Mouse (Mus musculus) liver, embryonic 14.5 days (tissue): ENCODE results near the gene Stxbp3. TPM values are rescaled to one million over a fixed set of nuclear protein-coding genes. Genes with fewer than 3 reads are reported as not detected.

Experiments
- ATAC-seq: fragments of 200-750 bp; cut with Nextera tagmentation; 2 replicates; pipeline ENCODE4 v1.8.0; 2017; ENCODE audit warnings: moderate number of reproducible peaks, mild to moderate bottlenecking, moderate library complexity; ENCODE audit not compliant: insufficient read depth
- DNase-seq, 3 experiments: peaks; one replicate each; pipeline ENCODE4 v3.0.0-alpha.2; 2012 to 2013; ENCODE audit warnings: low read depth in 3 of 3, low spot score in 3 of 3
- H3K27ac ChIP-seq: fragments of 300-500 bp; sonication (generic); 2 replicates; pipeline ENCODE4 v1.5.1; 2014; ENCODE audit warnings: moderate library complexity, mild to moderate bottlenecking, control low read depth, inconsistent platforms
- H3K27me3 ChIP-seq: fragments of 300-500 bp; sonication (generic); 2 replicates; pipeline ENCODE4 v1.6.1; 2014; ENCODE audit warnings: mild to moderate bottlenecking, low read length, moderate library complexity; ENCODE audit not compliant: control insufficient read depth, insufficient read depth
- H3K36me3 ChIP-seq: fragments of 300-500 bp; sonication (generic); replicated peaks from 2 replicates; pipeline ENCODE4 v1.6.1; 2014; ENCODE audit warnings: low read depth; ENCODE audit not compliant: control insufficient read depth, insufficient read depth
- H3K4me1 ChIP-seq, 2 experiments: fragments of 200-500 bp in 1 of 2; fragments of 300-500 bp in 1 of 2; sonication (generic) in 1 of 2; replicated peaks; 2 replicates each; pipeline ENCODE4 v1.6.1; 2012 to 2014; ENCODE audit warnings: antibody characterized with exemption in 1 of 2, inconsistent platforms in 1 of 2, low read length in 1 of 2; ENCODE audit not compliant: control insufficient read depth in 2 of 2, insufficient read depth in 2 of 2
- H3K4me2 ChIP-seq: fragments of 300-500 bp; sonication (generic); 2 replicates; pipeline ENCODE4 v1.6.1; 2014; ENCODE audit warnings: low read depth, mild to moderate bottlenecking, control low read depth, moderate library complexity
- H3K4me3 ChIP-seq, 2 experiments: fragments of 200-500 bp in 1 of 2; fragments of 300-500 bp in 1 of 2; sonication (generic) in 1 of 2; 2 replicates each; pipeline ENCODE4 v1.5.1; 2012 to 2014; ENCODE audit warnings: low read depth in 2 of 2, low read length in 2 of 2, mild to moderate bottlenecking in 2 of 2, control low read depth in 1 of 2, inconsistent platforms in 1 of 2, moderate library complexity in 1 of 2; ENCODE audit not compliant: insufficient read depth in 1 of 2
- H3K9ac ChIP-seq: fragments of 300-500 bp; sonication (generic); replicated peaks from 2 replicates; pipeline ENCODE4 v1.6.1; 2014; ENCODE audit warnings: mild to moderate bottlenecking, control low read depth, moderate library complexity
- H3K9me3 ChIP-seq: fragments of 300-500 bp; sonication (generic); 2 replicates; pipeline ENCODE4 v1.6.1; 2016; ENCODE audit warnings: low read length, mixed read lengths; ENCODE audit not compliant: control insufficient read depth
- CTCF ChIP-seq: IDR thresholded peaks from 2 replicates; pipeline ENCODE4 v1.5.1; 2016; ENCODE audit warnings: antibody characterized with exemption, low read depth, control low read depth
- EP300 ChIP-seq: IDR thresholded peaks from 2 replicates; pipeline ENCODE4 v1.6.1; 2016; ENCODE audit warnings: antibody characterized with exemption, low read depth
- WGBS: fragments of 180-500 bp; shearing (Covaris S2); extraction: QIAGEN DNeasy Blood & Tissue Kit; methylation state at CpG from one replicate; pipeline ENCODE4 v1.1.7; 2014; ENCODE audit not compliant: insufficient replicate concordance; 5-methylcytosine and 5-hydroxymethylcytosine counted together
- polyA plus RNA-seq, 2 experiments: library from polyadenylated mRNA; depleted of rRNA in 1 of 2; stranded (reverse) in 1 of 2; unstranded in 1 of 2; fragments of >200 nt; fragmentation: Nextera tagmentation in 1 of 2; extraction: Ambion mirVana in 1 of 2; gene quantifications; 2 replicates each; pipeline versions ENCODE4 v1.2.1 to v1.2.3; 2012 to 2014

Stxbp3 gene
- polyA plus RNA-seq, 2 experiments = 11.6 to 16.5 TPM

- TF ChIP-seq EP300 (no peak), CTCF (no peak)
- no peak overlapping the region for H3K9ac ChIP-seq
- H3K27me3 ChIP-seq = no peaks in the 10 kb centered on the region
- H3K4me2 ChIP-seq = no peak overlapping the region
- no peak for ATAC-seq
- DNase-seq = no peak
- H3K27ac ChIP-seq = no peak overlapping the region
- H3K4me3 ChIP-seq = no peak overlapping the region
- WGBS = 69% methylated on average over 7 of the region's 7 CpGs
- H3K4me1 ChIP-seq = 0 out of 4 replicates have a peak, but pooled peaks cover 0 to 7% of the 10 kb centered on the region in 2 experiments
- no peaks in the 10 kb centered on the region for H3K36me3 ChIP-seq
- H3K9me3 ChIP-seq = no peaks in the 10 kb centered on the region
Measured at GRCm38 (mm10) chr3:108766943-108767342, 73.4 kb downstream of the Stxbp3 start.

GRCm38 (mm10) chr3:108765476-108765875 is 74.8 kb downstream of the Stxbp3 start:
- no peak overlapping the region for H3K9ac ChIP-seq
- H3K36me3 ChIP-seq = no peaks in the 10 kb centered on the region
- H3K27ac ChIP-seq = no peak overlapping the region
- 67% methylated on average over 7 of the region's 7 CpGs for WGBS
- DNase-seq (no peak), ATAC-seq (no peak)
- 0 out of 4 replicates have a peak, but pooled peaks cover 0 to 5% of the 10 kb centered on the region in 2 experiments for H3K4me1 ChIP-seq
- H3K4me3 ChIP-seq = no peak overlapping the region
- no peaks in the 10 kb centered on the region for H3K9me3 ChIP-seq
- no peak overlapping the region for H3K4me2 ChIP-seq
- H3K27me3 ChIP-seq = no peaks in the 10 kb centered on the region
- no peak for TF ChIP-seq EP300
- TF ChIP-seq CTCF = no peak

GRCm38 (mm10) chr3:108764976-108765375 is 75.3 kb downstream of the Stxbp3 start:
- Histone ChIP-seq H3K27me3 (no peaks in the 10 kb centered on the region), H3K4me2 (no peak overlapping the region), H3K4me1 (0 out of 4 replicates have a peak, but pooled peaks cover 0 to 5% of the 10 kb centered on the region in 2 experiments), H3K36me3 (no peaks in the 10 kb centered on the region), H3K27ac (no peak overlapping the region), H3K4me3 (no peak overlapping the region), H3K9ac (no peak overlapping the region), H3K9me3 (no peaks in the 10 kb centered on the region)
- TF ChIP-seq EP300 (no peak), CTCF (no peak)
- DNase-seq (no peak), ATAC-seq (no peak)
- 55% methylated on average over 7 of the region's 7 CpGs for WGBS

GRCm38 (mm10) chr3:108763691-108764090 is 76.6 kb downstream of the Stxbp3 start:
- H3K27me3 ChIP-seq = no peaks in the 10 kb centered on the region
- H3K36me3 ChIP-seq = no peaks in the 10 kb centered on the region
- no peaks in the 10 kb centered on the region for H3K9me3 ChIP-seq
- H3K4me3 ChIP-seq = no peak overlapping the region
- TF ChIP-seq CTCF = no peak
- no peak for TF ChIP-seq EP300
- no peak overlapping the region for H3K4me2 ChIP-seq
- H3K27ac ChIP-seq = no peak overlapping the region
- 62% methylated on average over 2 of the region's 2 CpGs for WGBS
- no peak for ATAC-seq
- DNase-seq = no peak
- H3K9ac ChIP-seq = no peak overlapping the region
- H3K4me1 ChIP-seq = 0 out of 4 replicates have a peak, but pooled peaks cover 0 to 4% of the 10 kb centered on the region in 2 experiments

GRCm38 (mm10) chr3:108762597-108763111 is 77.7 kb downstream of the Stxbp3 start:
- no peak overlapping the region for H3K4me3 ChIP-seq
- no peak for DNase-seq
- 65% methylated on average over 7 of the region's 7 CpGs for WGBS
- no peaks in the 10 kb centered on the region for H3K9me3 ChIP-seq
- H3K4me2 ChIP-seq = no peak overlapping the region
- no peaks in the 10 kb centered on the region for H3K27me3 ChIP-seq
- no peak for TF ChIP-seq CTCF
- TF ChIP-seq EP300 = no peak
- H3K27ac ChIP-seq = no peak overlapping the region
- no peak for ATAC-seq
- no peaks in the 10 kb centered on the region for H3K36me3 ChIP-seq
- H3K4me1 ChIP-seq = 0 out of 4 replicates have a peak, but pooled peaks cover 0 to 4% of the 10 kb centered on the region in 2 experiments
- H3K9ac ChIP-seq = no peak overlapping the region
